Mouse (Mus musculus) thymus, adult 2 months (tissue): Measurements from ENCODE around the gene 1700003E16Rik. TPM values are rescaled to one million over a fixed set of nuclear protein-coding genes. Genes with fewer than 3 reads are reported as not detected.

Experiments
- DNase-seq: peaks from one replicate; pipeline ENCODE4 v3.0.0; 2021
- H3K27ac ChIP-seq: fragments of 200-500 bp; 2 replicates; pipeline ENCODE4 v1.5.1; 2012; ENCODE audit warnings: low read length, control low read depth; ENCODE audit not compliant: control insufficient read depth, insufficient read depth
- H3K27me3 ChIP-seq: fragments of 200-500 bp; 2 replicates; pipeline ENCODE4 v1.6.1; 2012; ENCODE audit warnings: mild to moderate bottlenecking, low read length, moderate library complexity, mixed read lengths; ENCODE audit not compliant: control insufficient read depth, insufficient read depth
- H3K36me3 ChIP-seq: fragments of 200-500 bp; 2 replicates; pipeline ENCODE4 v1.6.1; 2012; ENCODE audit warnings: mild to moderate bottlenecking, low read length, moderate library complexity; ENCODE audit not compliant: control insufficient read depth, insufficient read depth
- H3K4me1 ChIP-seq: fragments of 200-500 bp; replicated peaks from 2 replicates; pipeline ENCODE4 v1.6.1; 2012; ENCODE audit warnings: low read length; ENCODE audit not compliant: control insufficient read depth, insufficient read depth
- H3K4me3 ChIP-seq: fragments of 200-500 bp; 2 replicates; pipeline ENCODE4 v1.5.1; 2012; ENCODE audit warnings: mild to moderate bottlenecking, low read length, control low read depth, moderate library complexity; ENCODE audit not compliant: control insufficient read depth, insufficient read depth
- CTCF ChIP-seq: fragments of 200-500 bp; IDR thresholded peaks from 2 replicates; pipeline ENCODE4 v1.5.1; 2012; ENCODE audit warnings: mild to moderate bottlenecking, control low read depth, low read length, moderate library complexity, borderline replicate concordance; ENCODE audit not compliant: control insufficient read depth, poor library complexity, insufficient read depth; ENCODE audit errors: extremely low read depth
- POLR2A ChIP-seq: fragments of 200-500 bp; IDR thresholded peaks from 2 replicates; pipeline ENCODE4 v1.6.1; 2012; ENCODE audit warnings: mild to moderate bottlenecking, low read length, control low read depth, moderate library complexity; ENCODE audit not compliant: control insufficient read depth, poor library complexity, insufficient read depth; ENCODE audit errors: extremely low read depth
- WGBS: fragments of 180-500 bp; shearing (Covaris S2); methylation state at CpG from one replicate; pipeline ENCODE4 v1.1.7; 2018; 5-methylcytosine and 5-hydroxymethylcytosine counted together
- polyA plus RNA-seq: library from polyadenylated mRNA; depleted of rRNA; stranded (reverse); fragments of >200 nt; gene quantifications from 2 replicates; pipeline ENCODE4 v1.2.3, GENCODE M21; 2012

The 1700003E16Rik gene
- polyA plus RNA-seq, 1 experiment, result 0.38 TPM

DNA sequence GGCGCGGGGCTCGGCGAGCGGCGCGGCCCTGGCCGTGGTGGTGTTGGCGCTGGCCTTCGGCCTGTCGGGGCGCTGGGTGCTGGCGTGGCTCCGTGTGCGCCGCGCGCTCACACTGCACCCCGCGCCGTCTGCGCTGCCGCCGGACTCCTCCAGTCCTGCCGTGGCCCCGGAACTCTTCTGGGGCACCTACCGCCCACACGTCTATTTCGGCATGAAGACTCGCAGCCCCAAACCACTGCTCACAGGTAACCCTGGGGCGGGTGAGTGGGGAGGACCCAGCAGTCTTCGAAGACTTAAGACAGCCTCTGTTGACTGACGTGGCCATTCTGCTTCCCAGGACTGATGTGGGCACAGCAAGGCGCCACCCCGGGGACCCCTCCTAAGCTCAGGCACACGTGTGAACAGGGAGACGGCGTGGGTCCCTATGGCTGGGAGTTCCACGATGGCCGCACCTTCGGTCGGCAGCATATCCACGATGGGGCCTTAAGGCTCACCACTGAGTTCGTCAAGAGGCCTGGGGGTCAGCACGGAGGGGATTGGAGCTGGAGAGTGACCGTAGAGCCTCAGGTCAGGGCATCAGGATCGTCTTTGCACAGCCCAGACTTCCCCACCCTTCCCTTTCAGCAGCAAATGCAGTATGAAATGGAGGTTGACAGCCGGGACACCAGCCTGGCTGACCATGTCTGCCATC lies 40.4 kb upstream of the 1700003E16Rik start:
- TF ChIP-seq POLR2A (no peak), CTCF (no peak)
- 2% methylated on average over 45 of the region's 48 CpGs for WGBS
- peak; percentile 42 for DNase-seq
- Histone ChIP-seq H3K4me3 (peak overlapping the region; percentile 84), H3K27ac (no peak overlapping the region), H3K36me3 (no peaks in the 10 kb centered on the region), H3K4me1 (peaks cover 27% of the 10 kb centered on the region), H3K27me3 (no peaks in the 10 kb centered on the region)

DNA sequence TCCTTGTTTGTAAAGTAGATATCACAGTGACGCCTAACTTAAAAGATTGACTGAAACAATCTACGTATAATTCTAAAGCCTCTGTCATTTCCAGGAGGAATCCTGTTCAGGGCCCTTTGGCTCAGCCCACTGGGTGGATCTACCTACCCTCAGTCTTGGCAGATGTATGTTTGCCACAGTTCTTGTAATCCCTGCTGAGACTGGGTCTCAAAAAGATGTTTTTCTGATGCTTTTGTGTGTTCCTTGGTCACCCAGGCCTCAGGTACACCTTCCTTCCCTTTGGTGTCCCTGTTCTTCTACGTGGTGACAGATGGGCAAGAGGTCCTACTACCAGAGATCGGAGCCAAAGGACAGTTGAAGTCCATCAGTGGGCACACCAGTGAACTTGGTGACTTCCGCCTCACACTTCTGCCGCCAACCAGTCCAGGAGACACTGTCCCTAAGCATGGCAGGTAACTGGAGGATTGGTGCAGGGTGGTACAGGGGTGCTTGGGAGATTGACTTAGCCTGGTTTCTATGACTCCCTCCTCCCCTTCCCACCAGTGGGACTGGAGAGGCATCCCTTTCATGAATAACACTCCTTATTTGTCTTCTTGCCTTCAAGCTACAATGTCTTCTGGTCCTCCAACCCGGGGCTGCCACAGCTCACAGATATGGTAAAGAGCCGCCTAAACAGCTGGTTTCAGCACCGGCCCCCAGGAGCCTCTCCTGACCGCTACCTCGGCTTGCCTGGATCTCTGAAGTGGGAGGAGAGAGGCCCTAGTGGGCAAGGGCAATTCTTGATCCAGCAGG lies 39.6 kb upstream of the 1700003E16Rik start:
- 89% methylated on average over 11 of the region's 11 CpGs for WGBS
- Histone ChIP-seq H3K36me3 (no peaks in the 10 kb centered on the region), H3K27ac (no peak overlapping the region), H3K4me1 (peaks cover 28% of the 10 kb centered on the region), H3K4me3 (no peak overlapping the region), H3K27me3 (no peaks in the 10 kb centered on the region)
- DNase-seq, result no peak
- TF ChIP-seq CTCF, result no peak
- no peak for TF ChIP-seq POLR2A

DNA sequence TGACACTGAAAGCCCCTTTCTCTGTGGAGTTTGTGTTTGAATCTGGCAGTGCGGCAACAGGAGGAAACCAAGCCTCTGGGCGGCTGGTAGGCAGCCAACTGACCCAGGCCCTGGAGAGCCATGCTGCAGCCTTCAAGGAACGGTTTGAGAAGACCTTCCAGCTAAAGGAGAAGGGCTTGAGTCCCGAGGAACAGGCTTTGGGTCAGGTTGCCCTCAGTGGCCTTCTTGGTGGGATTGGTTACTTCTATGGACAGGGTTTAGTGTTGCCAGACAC lies 39.1 kb upstream of the 1700003E16Rik start:
- H3K4me3 ChIP-seq, result no peak overlapping the region
- TF ChIP-seq POLR2A, result no peak
- TF ChIP-seq CTCF, result no peak
- no peak for DNase-seq
- H3K27ac ChIP-seq, result no peak overlapping the region
- H3K27me3 ChIP-seq, result no peaks in the 10 kb centered on the region
- H3K4me1 ChIP-seq, result peaks cover 29% of the 10 kb centered on the region
- H3K36me3 ChIP-seq, result no peaks in the 10 kb centered on the region
- 93% methylated on average over 4 of the region's 4 CpGs for WGBS

DNA sequence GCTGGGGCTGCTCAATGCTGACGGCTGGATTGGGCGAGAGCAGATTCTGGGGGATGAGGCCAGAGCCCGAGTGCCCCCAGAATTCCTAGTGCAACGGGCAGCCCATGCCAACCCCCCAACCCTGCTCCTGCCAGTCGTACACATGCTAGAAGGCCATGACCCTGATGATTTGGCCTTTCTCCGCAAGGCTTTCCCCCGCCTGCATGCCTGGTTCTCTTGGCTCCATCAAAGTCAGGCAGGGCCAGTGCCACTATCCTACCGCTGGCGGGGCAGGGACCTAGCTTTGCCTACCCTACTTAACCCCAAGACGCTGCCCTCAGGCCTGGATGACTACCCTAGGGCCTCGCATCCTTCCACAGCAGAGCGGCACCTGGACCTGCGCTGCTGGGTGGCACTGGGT lies 38.6 kb upstream of the 1700003E16Rik start:
- Histone ChIP-seq H3K36me3 (no peaks in the 10 kb centered on the region), H3K27ac (no peak overlapping the region), H3K4me1 (peaks cover 32% of the 10 kb centered on the region), H3K4me3 (no peak overlapping the region), H3K27me3 (no peaks in the 10 kb centered on the region)
- no peak for TF ChIP-seq POLR2A
- TF ChIP-seq CTCF, result no peak
- 99% methylated on average over 13 of the region's 13 CpGs for WGBS
- DNase-seq, result no peak

DNA sequence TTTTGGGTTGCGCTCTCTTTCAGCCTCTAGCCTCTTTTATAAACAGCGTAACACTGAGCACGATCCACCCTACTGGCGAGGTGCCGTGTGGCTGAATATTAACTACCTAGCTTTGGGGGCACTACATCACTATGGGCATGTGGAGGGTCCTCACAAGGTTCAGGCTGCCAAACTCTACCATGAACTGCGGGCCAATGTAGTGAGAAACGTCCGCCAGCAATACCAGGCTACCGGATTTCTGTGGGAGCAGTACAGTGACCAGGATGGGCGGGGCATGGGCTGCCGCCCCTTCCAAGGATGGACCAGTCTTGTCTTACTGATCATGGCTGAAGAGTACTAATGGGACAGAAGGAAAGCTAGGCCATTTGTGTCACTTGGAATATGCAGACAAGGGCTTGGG lies 37.8 kb upstream of the 1700003E16Rik start:
- H3K4me3 ChIP-seq, result no peak overlapping the region
- no peaks in the 10 kb centered on the region for H3K36me3 ChIP-seq
- H3K27me3 ChIP-seq, result no peaks in the 10 kb centered on the region
- WGBS, result 97% methylated on average over 11 of the region's 11 CpGs
- H3K4me1 ChIP-seq, result peaks cover 32% of the 10 kb centered on the region
- DNase-seq, result no peak
- no peak overlapping the region for H3K27ac ChIP-seq
- TF ChIP-seq CTCF (no peak), POLR2A (no peak)

DNA sequence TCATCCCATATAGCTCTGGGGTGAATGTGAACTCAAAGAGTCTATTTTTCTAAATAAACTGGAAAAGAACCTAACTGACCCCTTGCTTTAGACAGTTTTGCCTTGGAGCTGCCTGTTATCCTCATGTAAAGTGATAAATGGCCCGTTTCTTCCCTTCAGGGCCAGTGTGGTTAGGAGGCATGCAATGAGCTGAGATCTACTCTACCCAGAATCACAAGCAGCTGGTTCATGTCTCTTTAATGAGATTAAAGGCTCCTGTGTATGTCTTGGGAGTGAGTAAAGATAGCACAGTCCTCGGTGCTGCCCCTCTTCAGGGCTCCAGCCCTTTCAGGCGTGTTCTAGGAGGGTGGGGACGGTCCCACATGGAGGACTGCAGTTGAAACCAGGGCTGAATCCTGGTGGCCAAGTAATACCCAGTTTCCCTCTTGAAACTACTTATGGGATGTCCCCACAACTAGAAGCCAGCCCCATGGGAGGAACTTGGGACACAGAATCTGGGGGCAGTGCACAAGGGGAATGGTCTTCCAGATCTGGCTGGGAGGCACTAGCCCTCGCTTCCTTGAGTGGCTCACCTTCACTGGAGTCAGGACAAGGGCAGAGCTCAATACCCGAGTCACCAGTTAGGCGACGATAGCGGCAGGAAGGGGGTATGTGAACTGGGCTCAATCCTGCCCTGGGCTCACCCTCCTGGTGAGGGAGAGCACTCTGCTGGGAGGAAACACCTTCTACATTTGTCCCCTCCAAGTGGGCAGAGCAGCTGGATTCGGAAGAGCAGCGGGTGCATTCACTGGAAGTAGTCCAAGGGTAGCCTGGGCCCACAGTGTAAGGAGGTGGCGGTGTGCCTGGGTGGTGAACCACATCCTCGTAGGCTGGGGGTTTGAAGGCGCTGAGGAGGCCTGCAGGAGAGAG lies 37.1 kb upstream of the 1700003E16Rik start:
- DNase-seq, result peak; percentile 31
- H3K4me1 ChIP-seq, result peaks cover 35% of the 10 kb centered on the region
- no peak overlapping the region for H3K27ac ChIP-seq
- H3K27me3 ChIP-seq, result no peaks in the 10 kb centered on the region
- H3K4me3 ChIP-seq, result no peak overlapping the region
- no peak for TF ChIP-seq CTCF
- no peak for TF ChIP-seq POLR2A
- no peaks in the 10 kb centered on the region for H3K36me3 ChIP-seq
- 36% methylated on average over 14 of the region's 14 CpGs for WGBS
